ENCODE assay signal across 17 mouse cellular contexts in the genomic region with DNA sequence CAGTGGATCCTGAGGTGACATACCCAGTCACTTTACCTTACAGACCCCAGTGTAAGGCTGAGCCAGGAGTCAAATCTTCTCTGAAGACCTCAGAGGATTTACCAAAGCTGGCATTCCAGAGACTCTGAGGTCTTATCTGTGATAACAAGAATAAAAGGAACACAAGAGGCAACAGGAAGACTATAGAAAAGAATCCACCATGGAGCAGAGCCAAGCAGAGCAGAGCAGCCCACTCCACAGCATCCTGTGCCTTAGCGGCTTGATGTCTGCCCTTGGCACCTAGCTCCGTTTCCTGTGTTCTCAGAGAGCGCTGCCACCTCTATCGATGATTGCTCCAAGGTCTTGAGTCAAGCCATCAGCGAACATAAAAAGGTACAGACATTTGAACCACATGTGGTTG. TPM values are rescaled to one million over a fixed set of nuclear protein-coding genes. Genes with fewer than 3 reads are reported as not detected.
DNase-seq lines count a peak whose midpoint lies in the region; ATAC-seq and TF ChIP-seq lines count a peak whose summit lies in the region.
"Had no signal": no experiment of that assay in that cellular context is flagged by ENCODE, and none has a peak within 500 bp of the region (broad histone marks: within the 10 kb centered on the region; RNA-seq: fewer than 3 reads in every experiment).

No protein-coding gene starts in this region.

- ATAC-seq in frontal cortex, adult (ENCODE audit: low TSS enrichment) = no peak
- ATAC-seq: hindbrain, postnatal 0 days; intestine, postnatal 0 days; midbrain, embryonic 16.5 days had no signal

- WGBS in heart, embryonic 10.5 days = 60% methylated on average over 5 of the region's 5 CpGs

- peaks cover 40% of the 10 kb centered on the region for H3K4me1 ChIP-seq in heart, embryonic 10.5 days
- peaks cover 52% of the 10 kb centered on the region for H3K4me1 ChIP-seq in bone marrow macrophage, adult 2 months (ENCODE audit: control insufficient read depth, insufficient read depth, low read length)
- H3K4me1 ChIP-seq: liver, embryonic 15.5 days had no signal

- H3K27ac ChIP-seq in heart, embryonic 10.5 days = peak overlapping the region; percentile 78
- peak overlapping the region; percentile 69 for H3K27ac ChIP-seq in bone marrow macrophage, adult 2 months (ENCODE audit: insufficient read depth, low read depth, low read length)
- H3K27ac ChIP-seq: embryonic facial prominence, embryonic 10.5 days; hindbrain, postnatal 0 days; limb, embryonic 15.5 days; liver, embryonic 15.5 days had no signal

- peaks cover 16% of the 10 kb centered on the region for H3K36me3 ChIP-seq in heart, embryonic 10.5 days
- H3K36me3 ChIP-seq: embryonic facial prominence, embryonic 10.5 days; limb, embryonic 15.5 days; liver, embryonic 15.5 days had no signal

- no peaks in the 10 kb centered on the region for H3K9me3 ChIP-seq in heart, embryonic 10.5 days
- H3K9me3 ChIP-seq: embryonic facial prominence, embryonic 10.5 days; limb, embryonic 15.5 days; liver, embryonic 15.5 days had no signal

- no peak overlapping the region for H3K4me3 ChIP-seq in heart, embryonic 10.5 days
- H3K4me3 ChIP-seq in bone marrow macrophage, adult 2 months (ENCODE audit: insufficient read depth, low read length) = no peak overlapping the region
- H3K4me3 ChIP-seq: embryonic facial prominence, embryonic 10.5 days; limb, embryonic 15.5 days; liver, embryonic 15.5 days had no signal

- no peak for DNase-seq in heart, embryonic 10.5 days (ENCODE audit: low spot score)
- DNase-seq in heart, postnatal 4 days = no peak
- DNase-seq in kidney, adult 9 months = peak; percentile 25
- no peak for DNase-seq in kidney, postnatal 10 days
- DNase-seq in lung, postnatal 10 days = peak; percentile 46
- DNase-seq: B cell, adult 2 months; cerebellum, adult 9-10 months; right cerebral cortex, postnatal 25 days; thymus, adult 2 months had no signal

- no peak for TF ChIP-seq POLR2A in bone marrow macrophage, adult 2 months (IDR thresholded peaks at IDR 0.05; ENCODE audit: borderline replicate concordance, low read depth, low read length)

- no peaks in the 10 kb centered on the region for H3K27me3 ChIP-seq in heart, embryonic 10.5 days (ENCODE audit: insufficient read depth, poor library complexity, severe bottlenecking)
- H3K27me3 ChIP-seq: limb, embryonic 15.5 days; liver, embryonic 15.5 days had no signal

- TF ChIP-seq CTCF in bone marrow macrophage, adult 2 months (IDR thresholded peaks at IDR 0.05; ENCODE audit: low read depth, low read length) = no peak

RNA-seq across cellular contexts. Expression of a gene that starts 14.1 kb away (rescaled TPM):
- 115 and 173 TPM in 2 replicates for polyA plus RNA-seq in heart, embryonic 10.5 days (2016; fragmentation: Nextera tagmentation; extraction: Ambion mirVana)
- total RNA-seq in heart, postnatal 4 days (2021) = 100 to 1,000 TPM; 461 to 503 TPM
- 327 and 347 TPM in 2 replicates for polyA plus RNA-seq in bone marrow macrophage, adult 2 months (2012; ENCODE audit: insufficient read depth, insufficient read length, missing spikeins)

Comparison
In these comparisons a context has a peak if more than half of its experiments do, and no peak if none do; other contexts are left out.
1. DNase-seq: peak in kidney, adult 9 months (single experiment) and lung, postnatal 10 days (single experiment); none in heart, embryonic 10.5 days (single experiment), heart, postnatal 4 days (single experiment) and kidney, postnatal 10 days (single experiment).